Comparison of ENCODE assay signal across 20 mouse cellular contexts in genomic region chr9:108055661-108056237, GRCm38 (mm10). TPM values are rescaled to one million over a fixed set of nuclear protein-coding genes. Genes with fewer than 3 reads are reported as not detected.
"Had no signal": no experiment of that assay in that cellular context is flagged by ENCODE, and none has a peak within 500 bp of the region (broad histone marks: within the 10 kb centered on the region; RNA-seq: fewer than 3 reads in every experiment).

No protein-coding gene starts in this region.

- H3K4me3 ChIP-seq: kidney, embryonic 15.5 days; left cerebral cortex, adult 2 months; liver, embryonic 13.5 days; midbrain, embryonic 12.5 days had no signal

- H3K9ac ChIP-seq: kidney, embryonic 15.5 days; liver, embryonic 13.5 days; midbrain, embryonic 12.5 days had no signal

- H3K4me2 ChIP-seq: kidney, embryonic 15.5 days; liver, embryonic 13.5 days; midbrain, embryonic 12.5 days had no signal

- H3K27me3 ChIP-seq: kidney, embryonic 15.5 days; liver, embryonic 13.5 days; midbrain, embryonic 12.5 days had no signal

- ATAC-seq: midbrain, embryonic 16.5 days had no signal

- DNase-seq: kidney, postnatal 10 days; kidney, postnatal 36 days; liver, embryonic 13.5 days; lung, adult 2 months; lung, postnatal 14 days; thymus, adult 18-20 months; thymus, postnatal 14 days; thymus, postnatal 4 days had no signal

- H3K27ac ChIP-seq: kidney, embryonic 15.5 days; left cerebral cortex, adult 2 months; liver, embryonic 13.5 days; midbrain, embryonic 12.5 days; stomach, postnatal 0 days had no signal

- H3K9me3 ChIP-seq: kidney, embryonic 15.5 days; liver, embryonic 13.5 days; midbrain, embryonic 12.5 days had no signal

RNA-seq across cellular contexts. Expression of gene Mst1, which starts 24.5 kb away (rescaled TPM):
- total RNA-seq: layer of hippocampus, adult 8-10 months; layer of hippocampus, postnatal 10 days; layer of hippocampus, postnatal 36 days; left cerebral cortex, adult 2 months; left cerebral cortex, postnatal 10 days; left cerebral cortex, postnatal 36 days; megakaryocyte-erythroid progenitor cell, adult 5-6 weeks; monocyte, adult 5-6 weeks had no signal
- polyA plus RNA-seq: midbrain, embryonic 16.5 days had no signal
